Mouse (Mus musculus) liver, adult 2 months (tissue): ENCODE measurements at regions not wholly inside any gene's neighbourhood (a gene's known extent, or its start where the extent isn't known, plus 50 kb on each side); places are given as distances from the start of the nearest gene placed in this dataset.

Experiments
- DNase-seq: peaks from one replicate; pipeline ENCODE4 v3.0.0-alpha.2; 2011; ENCODE audit warnings: low read depth, low spot score; ENCODE audit errors: extremely low read depth
- H3K27ac ChIP-seq: fragments of 200-500 bp; replicated peaks from 2 replicates; pipeline ENCODE4 v1.5.1; 2012; ENCODE audit warnings: low read depth, mild to moderate bottlenecking, control low read depth, inconsistent platforms, low read length; ENCODE audit not compliant: insufficient read depth
- H3K27me3 ChIP-seq: fragments of 200-500 bp; 2 replicates; pipeline ENCODE4 v1.6.1; 2012; ENCODE audit warnings: mild to moderate bottlenecking, moderate library complexity, low read length, inconsistent platforms; ENCODE audit not compliant: control insufficient read depth, insufficient read depth
- H3K36me3 ChIP-seq: fragments of 200-500 bp; 2 replicates; pipeline ENCODE4 v1.6.1; 2012; ENCODE audit warnings: low read length, inconsistent platforms; ENCODE audit not compliant: control insufficient read depth, insufficient read depth
- H3K4me1 ChIP-seq: fragments of 200-500 bp; 2 replicates; pipeline ENCODE4 v1.6.1; 2011; ENCODE audit warnings: low read length; ENCODE audit not compliant: control insufficient read depth, insufficient read depth
- H3K4me3 ChIP-seq: fragments of 200-500 bp; 2 replicates; pipeline ENCODE4 v1.5.1; 2011; ENCODE audit warnings: low read depth, mild to moderate bottlenecking, control low read depth, low read length, moderate library complexity; ENCODE audit not compliant: insufficient read depth
- H3K79me2 ChIP-seq: fragments of 200-500 bp; 2 replicates; pipeline ENCODE4 v1.6.1; 2012; ENCODE audit warnings: inconsistent platforms, mild to moderate bottlenecking, low read length, moderate library complexity; ENCODE audit not compliant: control insufficient read depth, insufficient read depth
- H3K9ac ChIP-seq: fragments of 200-500 bp; 2 replicates; pipeline ENCODE4 v1.6.1; 2012; ENCODE audit warnings: low read depth, mild to moderate bottlenecking, control low read depth, inconsistent platforms, low read length
- CTCF ChIP-seq: fragments of 200-500 bp; IDR thresholded peaks from 2 replicates; pipeline ENCODE4 v1.5.1; 2011; ENCODE audit warnings: low read depth, low read length, control low read depth
- POLR2A ChIP-seq: fragments of 200-500 bp; IDR thresholded peaks from 2 replicates; pipeline ENCODE4 v1.6.1; 2011; ENCODE audit warnings: low read length, control low read depth; ENCODE audit not compliant: insufficient read depth; ENCODE audit errors: extremely low read depth
- WGBS: fragments of 180-500 bp; shearing (Covaris S2); methylation state at CpG from one replicate; pipeline ENCODE4 v1.1.7; 2018; 5-methylcytosine and 5-hydroxymethylcytosine counted together

DNA sequence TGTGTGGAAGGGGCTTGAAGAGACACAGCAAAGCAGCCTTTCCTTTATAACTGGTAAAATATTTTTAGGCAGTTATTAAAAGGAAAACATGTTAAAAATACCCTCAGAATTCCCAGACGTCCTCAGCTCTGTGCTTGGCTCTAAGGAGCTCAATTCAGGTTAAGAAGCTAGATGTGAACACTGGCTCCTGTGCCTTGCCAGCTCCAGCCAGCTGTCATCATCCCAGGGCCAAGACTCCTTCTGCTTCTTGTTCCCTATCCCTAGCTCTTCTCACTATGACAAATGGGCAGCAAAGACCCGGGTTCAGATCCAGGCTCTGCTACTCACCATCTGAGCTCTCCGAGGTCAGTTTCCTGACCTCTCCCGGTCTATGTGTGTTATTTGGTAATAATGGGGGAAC, 293.5 kb upstream of the Rtl1 start:
- DNase-seq, result no peak
- H3K79me2 ChIP-seq, result no peaks in the 10 kb centered on the region
- no peaks in the 10 kb centered on the region for H3K27me3 ChIP-seq
- no peak overlapping the region for H3K9ac ChIP-seq
- H3K4me3 ChIP-seq, result no peak overlapping the region
- H3K36me3 ChIP-seq, result no peaks in the 10 kb centered on the region
- TF ChIP-seq CTCF (no peak), POLR2A (no peak)
- no peak overlapping the region for H3K27ac ChIP-seq
- WGBS, result 73% methylated on average over 4 of the region's 4 CpGs
- peaks cover 2% of the 10 kb centered on the region; the same call in 1 of the 2 replicates for H3K4me1 ChIP-seq

DNA sequence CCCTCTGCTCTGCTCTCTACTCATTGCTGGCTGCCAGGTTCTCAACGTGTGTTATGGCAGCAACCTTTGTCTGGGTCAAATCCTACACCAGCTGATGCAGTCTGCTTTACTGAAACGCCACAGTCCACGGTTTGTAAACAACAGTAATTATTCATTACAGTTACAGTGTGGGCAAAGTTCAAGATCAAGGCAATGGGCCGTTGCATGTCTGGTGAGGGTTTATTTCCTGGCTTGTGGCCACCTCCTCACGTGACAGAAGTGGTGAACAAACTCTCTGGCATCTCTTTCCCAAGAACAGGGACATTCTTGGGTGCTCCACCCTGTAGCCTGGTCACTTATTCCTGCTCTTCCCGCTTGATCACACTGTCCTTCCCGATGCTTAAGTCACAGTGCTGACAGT, 295.3 kb upstream of the Rtl1 start:
- DNase-seq, result peak; percentile 71
- TF ChIP-seq CTCF (no peak), POLR2A (no peak)
- no peak overlapping the region for H3K4me3 ChIP-seq
- no peaks in the 10 kb centered on the region for H3K36me3 ChIP-seq
- WGBS, result 34% methylated on average over 7 of the region's 7 CpGs
- no peaks in the 10 kb centered on the region for H3K79me2 ChIP-seq
- no peak overlapping the region for H3K9ac ChIP-seq
- peaks cover 2% of the 10 kb centered on the region; the same call in 1 of the 2 replicates for H3K4me1 ChIP-seq
- no peak overlapping the region for H3K27ac ChIP-seq
- H3K27me3 ChIP-seq, result no peaks in the 10 kb centered on the region

DNA sequence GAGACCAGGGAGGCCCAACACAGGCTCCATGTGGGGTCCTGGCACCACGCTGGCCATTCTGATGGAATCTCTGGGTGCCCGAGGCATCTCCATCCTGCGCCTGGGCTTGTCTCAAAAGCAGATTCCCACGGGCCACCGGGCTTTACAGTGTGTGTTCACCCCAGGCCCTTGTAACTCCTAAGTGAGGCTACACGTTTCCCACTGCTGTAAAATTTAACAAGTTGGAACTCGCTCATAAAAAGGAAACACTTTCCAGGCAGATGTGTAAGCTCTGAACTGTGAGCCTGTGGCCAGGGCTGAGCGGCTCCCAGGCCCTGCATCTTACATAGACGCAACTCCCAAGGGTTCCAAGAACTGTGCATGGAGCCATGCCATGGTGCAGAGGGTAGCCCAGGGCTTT, 296.3 kb upstream of the Rtl1 start:
- 91% methylated on average over 9 of the region's 9 CpGs for WGBS
- no peak overlapping the region for H3K9ac ChIP-seq
- no peak for TF ChIP-seq POLR2A
- H3K27me3 ChIP-seq, result no peaks in the 10 kb centered on the region
- no peaks in the 10 kb centered on the region for H3K36me3 ChIP-seq
- no peak for DNase-seq
- H3K79me2 ChIP-seq, result no peaks in the 10 kb centered on the region
- H3K4me1 ChIP-seq, result peaks cover 2% of the 10 kb centered on the region; the same call in 1 of the 2 replicates
- no peak overlapping the region for H3K4me3 ChIP-seq
- H3K27ac ChIP-seq, result no peak overlapping the region

DNA sequence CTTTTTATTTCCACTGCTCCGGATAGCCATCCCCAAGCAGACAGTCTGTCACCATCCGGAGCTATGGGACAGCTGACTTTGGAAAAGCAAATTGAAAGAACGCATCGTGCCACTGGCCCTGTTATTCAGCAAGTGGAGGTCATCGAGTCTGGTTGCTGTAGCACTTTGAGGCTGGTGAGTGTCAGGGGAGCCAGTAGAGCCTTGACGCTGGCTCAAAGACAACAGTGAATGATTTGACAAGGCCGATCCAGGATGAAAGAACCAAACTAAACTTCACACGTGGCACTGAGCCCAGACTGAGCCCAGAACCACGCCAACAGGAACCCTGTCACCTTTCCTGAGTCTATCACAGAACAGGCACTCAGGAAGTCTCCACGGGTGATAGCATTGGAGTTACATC, 296.8 kb upstream of the Rtl1 start:
- Histone ChIP-seq H3K27ac (no peak overlapping the region), H3K36me3 (no peaks in the 10 kb centered on the region), H3K79me2 (no peaks in the 10 kb centered on the region), H3K4me1 (peaks cover 2% of the 10 kb centered on the region; the same call in 1 of the 2 replicates), H3K4me3 (no peak overlapping the region), H3K27me3 (no peaks in the 10 kb centered on the region), H3K9ac (no peak overlapping the region)
- TF ChIP-seq POLR2A, result no peak
- TF ChIP-seq CTCF, result no peak
- DNase-seq, result peak; percentile 37
- WGBS, result 80% methylated on average over 10 of the region's 10 CpGs

DNA sequence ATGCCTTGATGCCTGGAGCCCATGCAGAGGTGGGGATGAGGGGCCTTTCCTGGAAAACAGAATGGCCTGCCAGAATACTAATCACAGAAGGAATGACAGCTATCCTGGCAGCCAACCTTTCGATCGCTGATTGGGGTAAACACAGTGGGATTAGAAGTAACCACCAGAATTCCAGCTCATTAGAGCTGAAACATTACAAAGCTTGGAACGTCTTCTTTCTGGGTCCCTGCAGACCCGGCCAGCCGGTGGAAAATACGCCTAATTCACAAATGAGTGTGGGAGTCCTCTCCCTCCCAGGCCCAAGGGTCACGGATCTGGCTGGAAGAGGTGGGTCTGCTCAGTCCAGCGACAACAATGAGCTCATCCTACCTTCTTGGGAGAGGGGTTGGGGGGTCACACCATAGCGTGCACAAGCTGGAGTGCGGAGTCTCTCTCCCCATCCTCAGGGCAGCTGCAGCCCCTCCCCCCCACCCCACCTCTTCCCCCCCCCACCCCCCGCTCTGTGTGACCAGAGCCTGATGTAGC, 297.8 kb upstream of the Rtl1 start:
- no peak overlapping the region for H3K27ac ChIP-seq
- peaks cover 2% of the 10 kb centered on the region; the same call in 1 of the 2 replicates for H3K4me1 ChIP-seq
- DNase-seq, result no peak
- H3K9ac ChIP-seq, result no peak overlapping the region
- no peak for TF ChIP-seq CTCF
- TF ChIP-seq POLR2A, result no peak
- no peaks in the 10 kb centered on the region for H3K79me2 ChIP-seq
- H3K4me3 ChIP-seq, result no peak overlapping the region
- WGBS, result 86% methylated on average over 11 of the region's 11 CpGs
- H3K36me3 ChIP-seq, result no peaks in the 10 kb centered on the region
- H3K27me3 ChIP-seq, result no peaks in the 10 kb centered on the region

DNA sequence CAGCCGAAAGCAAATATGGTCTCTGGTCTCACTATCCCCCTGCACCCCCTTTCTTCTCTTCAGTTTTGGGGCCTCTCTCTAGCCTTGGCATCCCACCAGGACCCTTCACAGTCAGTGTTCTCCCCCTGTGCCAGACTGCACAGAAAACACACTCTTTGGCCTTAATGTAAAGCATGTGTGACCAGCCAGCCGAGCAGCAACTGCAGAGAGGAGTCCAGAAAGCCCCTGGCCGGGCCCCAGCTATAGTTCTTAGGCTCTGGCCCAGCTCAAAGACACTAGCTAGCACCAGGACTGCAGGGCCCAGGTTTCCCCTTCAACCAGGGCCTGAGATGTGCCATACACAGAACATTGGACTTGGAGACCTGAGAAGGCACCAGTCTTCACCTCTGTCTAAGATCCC, 299.3 kb upstream of the Rtl1 start:
- H3K9ac ChIP-seq, result no peak overlapping the region
- H3K36me3 ChIP-seq, result no peaks in the 10 kb centered on the region
- no peaks in the 10 kb centered on the region for H3K27me3 ChIP-seq
- no peak overlapping the region for H3K27ac ChIP-seq
- H3K4me3 ChIP-seq, result no peak overlapping the region
- H3K4me1 ChIP-seq, result peaks cover 2% of the 10 kb centered on the region; the same call in 1 of the 2 replicates
- DNase-seq, result no peak
- TF ChIP-seq CTCF (no peak), POLR2A (no peak)
- H3K79me2 ChIP-seq, result no peaks in the 10 kb centered on the region
- WGBS, result 88% methylated on average over 3 of the region's 3 CpGs
